Mouse (Mus musculus) CH12.LX (cell line): ENCODE data around the gene Fbxo28. TPM values are rescaled to one million over a fixed set of nuclear protein-coding genes. Genes with fewer than 3 reads are reported as not detected.

Source experiments
- DNase-seq: peaks from one replicate; pipeline ENCODE4 v3.0.0-alpha.2; 2013; ENCODE audit errors: extremely low read depth
- H3K27ac ChIP-seq: 2 replicates; pipeline ENCODE4 v1.5.1; 2012; ENCODE audit warnings: low read depth, mild to moderate bottlenecking, control low read depth, moderate library complexity; ENCODE audit not compliant: insufficient read depth
- H3K27me3 ChIP-seq: replicated peaks from 2 replicates; pipeline ENCODE3; 2012; ENCODE audit warnings: inconsistent platforms
- H3K36me3 ChIP-seq, 2 experiments: replicated peaks in 1 of 2; 2 replicates each; pipeline versions ENCODE3 to v1.6.1; 2012; ENCODE audit warnings: inconsistent platforms in 1 of 2, low read length in 1 of 2, mild to moderate bottlenecking in 1 of 2, mixed read lengths in 1 of 2, moderate library complexity in 1 of 2; ENCODE audit not compliant: control insufficient read depth in 1 of 2, insufficient read depth in 1 of 2
- H3K4me1 ChIP-seq, 2 experiments: 2 replicates each; pipeline ENCODE4 v1.6.1; 2012; ENCODE audit warnings: inconsistent platforms in 1 of 2, moderate library complexity in 1 of 2; ENCODE audit not compliant: insufficient read depth in 2 of 2, control insufficient read depth in 1 of 2
- H3K4me2 ChIP-seq: 2 replicates; pipeline ENCODE4 v1.6.1; 2012; ENCODE audit warnings: low read depth, mild to moderate bottlenecking, control low read depth; ENCODE audit not compliant: poor library complexity, insufficient read depth, severe bottlenecking
- H3K4me3 ChIP-seq, 3 experiments: fragments of 150-350 bp in 1 of 3; sonication (generic) in 1 of 3; replicated peaks in 1 of 3; 2 replicates each; pipeline versions ENCODE3 to v1.5.1; 2011 to 2012; ENCODE audit warnings: low read depth in 2 of 3, low read length in 2 of 3, mild to moderate bottlenecking in 2 of 3, moderate library complexity in 2 of 3, control low read depth in 1 of 3, improper control_type of control experiment in 1 of 3, inconsistent platforms in 1 of 3, mixed read lengths in 1 of 3; ENCODE audit not compliant: poor library complexity in 1 of 3
- H3K79me2 ChIP-seq: replicated peaks from 2 replicates; pipeline ENCODE4 v1.6.1; 2012; ENCODE audit warnings: mild to moderate bottlenecking, moderate library complexity; ENCODE audit not compliant: control insufficient read depth, poor library complexity, insufficient read depth, severe bottlenecking; ENCODE audit errors: extremely low read depth
- H3K9ac ChIP-seq: 2 replicates; pipeline ENCODE4 v1.6.1; 2012; ENCODE audit warnings: low read depth, mild to moderate bottlenecking, control low read depth, moderate library complexity; ENCODE audit not compliant: insufficient read depth
- H3K9me3 ChIP-seq: replicated peaks from 2 replicates; pipeline ENCODE3; 2012; ENCODE audit warnings: low read length, inconsistent platforms, mixed read lengths
- BHLHE40 ChIP-seq: IDR thresholded peaks from 2 replicates; pipeline ENCODE4 v1.6.1; 2011; ENCODE audit warnings: mild to moderate bottlenecking, low read depth, low read length, improper control_type of control experiment
- CTCF ChIP-seq, 2 experiments: IDR thresholded peaks in 1 of 2; conservative IDR thresholded peaks in 1 of 2; 2 replicates each; pipeline ENCODE4 v1.5.1; 2011 to 2012; ENCODE audit warnings: low read depth in 2 of 2, low read length in 2 of 2, improper control_type of control experiment in 1 of 2, inconsistent platforms in 1 of 2, mild to moderate bottlenecking in 1 of 2, moderate library complexity in 1 of 2
- E2F4 ChIP-seq: IDR thresholded peaks from 2 replicates; pipeline ENCODE4 v1.6.1; 2011; ENCODE audit warnings: low read depth, low read length, improper control_type of control experiment; ENCODE audit not compliant: insufficient replicate concordance
- IRF4 ChIP-seq: IDR thresholded peaks from 2 replicates; pipeline ENCODE4 v1.6.1; 2014; ENCODE audit warnings: low read depth, mild to moderate bottlenecking, inconsistent platforms, low read length, improper control_type of control experiment
- JUN ChIP-seq: IDR thresholded peaks from 2 replicates; pipeline ENCODE4 v1.6.1; 2011; ENCODE audit warnings: low read depth, mild to moderate bottlenecking, low read length, improper control_type of control experiment, moderate library complexity; ENCODE audit not compliant: insufficient read depth
- KAT2A ChIP-seq: IDR thresholded peaks from 2 replicates; pipeline ENCODE4 v1.6.1; 2012; ENCODE audit warnings: low read length, improper control_type of control experiment, inconsistent platforms; ENCODE audit not compliant: insufficient replicate concordance
- MAFK ChIP-seq: IDR thresholded peaks from 2 replicates; pipeline ENCODE4 v1.6.1; 2011; ENCODE audit warnings: low read length, improper control_type of control experiment; ENCODE audit not compliant: insufficient replicate concordance
- MAX ChIP-seq: IDR thresholded peaks from 2 replicates; pipeline ENCODE4 v1.6.1; 2011; ENCODE audit warnings: low read length, improper control_type of control experiment
- MAZ ChIP-seq: IDR thresholded peaks from 2 replicates; pipeline ENCODE4 v1.6.1; 2012; ENCODE audit warnings: low read depth, mild to moderate bottlenecking, inconsistent platforms, low read length, improper control_type of control experiment, moderate library complexity
- MXI1 ChIP-seq: IDR thresholded peaks from 2 replicates; pipeline ENCODE4 v1.6.1; 2011; ENCODE audit warnings: mild to moderate bottlenecking, low read depth, low read length, improper control_type of control experiment
- PAX5 ChIP-seq: IDR thresholded peaks from 2 replicates; pipeline ENCODE4 v1.6.1; 2012; ENCODE audit warnings: low read length, inconsistent platforms, mixed read lengths
- POLR2A ChIP-seq: IDR thresholded peaks from 2 replicates; pipeline ENCODE4 v1.6.1; 2011; ENCODE audit warnings: low read depth, mild to moderate bottlenecking, improper control_type of control experiment, low read length
- POLR2AphosphoS2 ChIP-seq: IDR thresholded peaks from 2 replicates; pipeline ENCODE4 v1.6.1; 2011; ENCODE audit warnings: low read depth, low read length, improper control_type of control experiment
- RAD21 ChIP-seq: IDR thresholded peaks from 2 replicates; pipeline ENCODE4 v1.6.1; 2011; ENCODE audit warnings: low read depth, mild to moderate bottlenecking, low read length, improper control_type of control experiment, moderate library complexity
- SMC3 ChIP-seq: IDR thresholded peaks from 2 replicates; pipeline ENCODE4 v1.6.1; 2011; ENCODE audit warnings: low read depth, low read length, improper control_type of control experiment
- UBTF ChIP-seq: IDR thresholded peaks from 2 replicates; pipeline ENCODE4 v1.6.1; 2012; ENCODE audit warnings: low read depth, mild to moderate bottlenecking, inconsistent platforms, low read length, improper control_type of control experiment, moderate library complexity
- ZKSCAN1 ChIP-seq: IDR thresholded peaks from 2 replicates; pipeline ENCODE4 v1.6.1; 2012; ENCODE audit warnings: low read depth, inconsistent platforms, low read length, improper control_type of control experiment, borderline replicate concordance
- ZNF384 ChIP-seq: IDR thresholded peaks from 2 replicates; pipeline ENCODE4 v1.6.1; 2012; ENCODE audit warnings: low read depth, low read length, improper control_type of control experiment, inconsistent platforms
- dilution Hi-C: fragments of 300-500 bp; cut with MboI; formaldehyde crosslinking; loops from 2 replicates; pipeline ENCODE4 v1.14.3; 2020; ENCODE audit warnings: low sequenced_read_pairs; ENCODE audit not compliant: extremely low pct_unique_long_range_greater_than_20kb, extremely low pct_ligation_motif_present
- in situ Hi-C: fragments of 300-500 bp; cut with MboI; formaldehyde crosslinking; loops from 3 replicates; pipeline ENCODE4 v1.14.3; 2019; ENCODE audit warnings: low sequenced_read_pairs, low pct_ligation_motif_present, low pct_unique_long_range_greater_than_20kb, mixed read lengths
- polyA plus RNA-seq: library from polyadenylated mRNA; unstranded; fragments of >175 nt; gene quantifications from 2 replicates; pipeline ENCODE4 v1.2.1, GENCODE M21; 2012; ENCODE audit warnings: low read depth; ENCODE audit not compliant: insufficient read length
- total RNA-seq, 2 experiments: library from RNA; depleted of rRNA; stranded (reverse); fragments of 300-350 nt in 1 of 2; fragments of >200 nt in 1 of 2; gene quantifications; 2 replicates each; pipeline ENCODE4 v1.2.3; 2012 to 2014

Fbxo28 gene
- total and polyA plus RNA-seq, 3 experiments = 11.9 to 13.3 (median 12.6) TPM

DNA sequence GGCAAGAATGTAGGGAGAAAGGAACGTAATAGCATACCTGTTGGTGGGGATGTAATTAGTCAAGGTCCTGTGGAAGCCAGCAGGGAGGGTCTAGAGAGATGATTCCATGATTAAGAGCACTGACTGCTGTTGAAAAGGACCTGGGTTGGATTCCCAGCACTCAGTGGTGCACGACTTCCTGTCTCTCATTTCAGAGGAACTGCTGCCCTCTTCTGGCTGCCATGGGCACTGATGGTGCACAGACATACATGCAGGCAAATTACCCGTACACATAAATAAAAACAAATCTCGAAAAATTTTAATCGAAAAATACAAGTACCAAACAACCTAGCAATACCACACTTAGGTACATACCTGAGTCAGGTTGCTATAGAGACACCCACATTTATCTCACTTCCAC, 30.1 kb downstream of the Fbxo28 start:
- peak in 1 of 2 experiments; percentile 26; a peak in 1 of 4 replicates for TF ChIP-seq CTCF (conservative IDR thresholded peaks at IDR 0.05 in 1 of 2, IDR thresholded peaks at IDR 0.05 in 1 of 2; ENCODE audit: low read depth in 2 of 2, low read length in 2 of 2)
- no peak for TF ChIP-seq MAX
- peak; percentile 17; the same call in 1 of the 2 replicates for TF ChIP-seq SMC3
- TF ChIP-seq PAX5 = no peak
- no peak for TF ChIP-seq POLR2A
- peak; percentile 19 for TF ChIP-seq RAD21
- no peak for TF ChIP-seq ZKSCAN1
- no peak for TF ChIP-seq IRF4
- Histone ChIP-seq H3K4me1 (peaks cover 0 to 25% of the 10 kb centered on the region in 2 experiments; a peak in 2 of 4 replicates), H3K27me3 (no peaks in the 10 kb centered on the region), H3K36me3 (peaks cover 13 to 23% of the 10 kb centered on the region in 2 experiments), H3K27ac (no peak overlapping the region), H3K79me2 (no peaks in the 10 kb centered on the region), H3K9ac (no peak overlapping the region), H3K4me3 (no peak overlapping the region), H3K4me2 (no peak overlapping the region), H3K9me3 (peaks cover 4% of the 10 kb centered on the region)
- DNase-seq = no peak
- dilution Hi-C loops (no loop called here), in situ Hi-C loops (no loop called here)

DNA sequence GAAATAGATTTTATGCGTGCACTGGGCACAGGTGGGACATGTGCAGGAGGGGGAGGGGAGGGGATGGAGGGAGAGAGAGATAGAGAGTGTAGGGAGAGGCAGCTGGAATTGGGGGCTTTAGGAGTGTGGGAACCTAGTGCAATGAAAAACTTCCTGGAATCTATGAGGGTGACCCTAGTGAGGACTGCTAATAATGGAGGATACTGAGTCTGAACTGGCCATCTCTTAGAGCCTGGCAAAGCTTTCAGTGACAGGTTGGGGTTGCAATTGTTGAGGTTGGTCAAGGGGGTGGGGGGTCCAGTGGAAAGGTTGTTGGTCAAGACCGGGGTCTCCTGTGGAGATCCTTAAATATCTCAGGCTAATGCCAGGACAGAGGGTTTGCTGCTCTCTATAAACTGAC, 31.1 kb downstream of the Fbxo28 start:
- no peak overlapping the region for H3K4me3 ChIP-seq
- in situ Hi-C loops = no loop called here
- peaks cover 0 to 25% of the 10 kb centered on the region in 2 experiments; a peak in 2 of 4 replicates for H3K4me1 ChIP-seq
- peaks cover 4% of the 10 kb centered on the region for H3K9me3 ChIP-seq
- peaks cover 8 to 15% of the 10 kb centered on the region in 2 experiments for H3K36me3 ChIP-seq
- H3K27me3 ChIP-seq = no peaks in the 10 kb centered on the region
- H3K9ac ChIP-seq = no peak overlapping the region
- H3K27ac ChIP-seq = no peak overlapping the region
- no peak overlapping the region for H3K4me2 ChIP-seq
- no peak for DNase-seq
- dilution Hi-C loops = no loop called here
- TF ChIP-seq CTCF (conservative IDR thresholded peaks at IDR 0.05 in 1 of 2, IDR thresholded peaks at IDR 0.05 in 1 of 2; ENCODE audit: low read depth in 2 of 2, low read length in 2 of 2) = no peak
- TF ChIP-seq E2F4 = no peak
- TF ChIP-seq POLR2A = no peak
- no peak for TF ChIP-seq UBTF
- no peak for TF ChIP-seq RAD21
- no peak for TF ChIP-seq POLR2AphosphoS2
- no peak for TF ChIP-seq JUN
- TF ChIP-seq MAZ = no peak
- no peak for TF ChIP-seq BHLHE40
- TF ChIP-seq IRF4 = no peak
- no peak for TF ChIP-seq KAT2A
- TF ChIP-seq ZNF384 = no peak
- TF ChIP-seq MXI1 = no peak
- TF ChIP-seq MAFK = no peak
- TF ChIP-seq, all 38 proteins: peak for 0
- no peaks in the 10 kb centered on the region for H3K79me2 ChIP-seq
